ENCODE assay signal across 8 mouse cellular contexts in the genomic region with DNA sequence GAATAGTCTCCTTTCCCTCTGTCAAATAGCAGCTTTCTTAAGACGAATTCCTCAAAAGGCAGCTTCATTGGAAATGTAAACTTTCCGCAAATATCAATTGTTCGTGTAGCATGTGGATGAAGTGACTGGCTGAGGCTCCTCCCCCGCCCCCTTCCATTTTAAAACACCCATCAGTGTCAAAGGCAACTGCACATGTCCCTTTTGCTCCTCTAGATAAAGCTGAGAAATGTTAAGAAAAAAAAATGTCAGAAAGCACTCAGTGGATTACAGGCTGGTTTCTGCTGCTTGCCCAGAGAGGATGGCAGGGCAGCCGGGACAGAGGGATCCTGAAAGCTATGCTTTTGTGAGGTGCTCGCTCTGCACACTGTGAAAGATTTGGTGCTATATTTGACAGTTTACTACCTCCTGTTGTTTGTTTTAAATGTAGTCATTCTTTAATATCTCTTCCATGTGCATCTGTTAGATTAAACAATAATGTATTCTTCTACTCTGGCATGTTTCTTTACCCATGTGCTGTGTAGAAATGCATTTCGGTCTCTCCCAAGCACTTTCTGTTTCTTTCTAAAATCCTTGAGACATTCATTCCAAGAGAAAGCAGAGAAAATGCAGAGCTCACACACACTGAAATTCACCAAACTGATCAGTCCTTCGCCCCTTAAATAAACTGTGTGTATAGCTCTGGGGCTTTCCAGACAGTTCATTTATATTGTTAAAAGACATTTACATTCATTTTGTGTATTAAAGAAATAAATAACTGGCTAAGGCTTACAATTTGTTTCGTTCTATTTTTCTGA.
A peak's percentile ranks its signal among the peaks of the same experiment; 100 is the strongest.
DNase-seq lines count a peak whose midpoint lies in the region; ATAC-seq and TF ChIP-seq lines count a peak whose summit lies in the region.
"Had no signal": no experiment of that assay in that cellular context is flagged by ENCODE, and none has a peak within 500 bp of the region (broad histone marks: within the 10 kb centered on the region; RNA-seq: fewer than 3 reads in every experiment).

No protein-coding gene starts in this region.

- H3K9ac ChIP-seq in hindbrain, embryonic 14.5 days: peak overlapping the region; percentile 48
- peak overlapping the region; percentile 35; the same call in 1 of the 2 replicates for H3K9ac ChIP-seq in neural tube, embryonic 11.5 days (ENCODE audit: low read length)

- ATAC-seq in hindbrain, embryonic 14.5 days (ENCODE audit: low FRiP score): 0 out of 2 replicates have a peak, but pooled peaks have one; percentile 13
- 0 out of 2 replicates have a peak, but pooled peaks have one; percentile 13 for ATAC-seq in neural tube, embryonic 11.5 days (ENCODE audit: insufficient read depth, low FRiP score, low TSS enrichment)

- WGBS in kidney, adult 2 months: 58% methylated on average over 9 of the region's 9 CpGs
- 29% methylated on average over 9 of the region's 9 CpGs for WGBS in hindbrain, embryonic 14.5 days
- 30% methylated on average over 9 of the region's 9 CpGs for WGBS in neural tube, embryonic 11.5 days

- no peaks in the 10 kb centered on the region for H3K9me3 ChIP-seq in hindbrain, embryonic 14.5 days (ENCODE audit: control insufficient read depth, low read length)
- no peaks in the 10 kb centered on the region for H3K9me3 ChIP-seq in neural tube, embryonic 11.5 days (ENCODE audit: control insufficient read depth, low read length)

- H3K27ac ChIP-seq in kidney, adult 2 months (ENCODE audit: insufficient read depth, low read depth, low read length): 0 out of 2 replicates have a peak overlapping the region, but pooled peaks have one; percentile 22
- peak overlapping the region; percentile 82 for H3K27ac ChIP-seq in hindbrain, embryonic 14.5 days
- peak overlapping the region; percentile 11; the same call in 1 of the 2 replicates for H3K27ac ChIP-seq in neural tube, embryonic 11.5 days (ENCODE audit: low read depth, low read length)

- TF ChIP-seq POLR2A in kidney, adult 2 months (IDR thresholded peaks at IDR 0.05; ENCODE audit: low read depth, low read length): no peak

- no peak overlapping the region for H3K4me3 ChIP-seq in kidney, adult 2 months (ENCODE audit: insufficient read depth, low read depth, low read length)
- peak overlapping the region; percentile 1; the same call in 1 of the 2 replicates for H3K4me3 ChIP-seq in hindbrain, embryonic 14.5 days (replicated peaks; ENCODE audit: low read length)
- H3K4me3 ChIP-seq in neural tube, embryonic 11.5 days (ENCODE audit: low read depth, low read length): no peak overlapping the region

- no peak for TF ChIP-seq CTCF in kidney, adult 2 months (conservative IDR thresholded peaks at IDR 0.05; ENCODE audit: insufficient read depth, insufficient read length, low read depth, low read length)

- H3K4me2 ChIP-seq in hindbrain, embryonic 14.5 days (replicated peaks): peak overlapping the region; percentile 43
- peak overlapping the region; percentile 39; the same call in 1 of the 2 replicates for H3K4me2 ChIP-seq in neural tube, embryonic 11.5 days (ENCODE audit: low read depth)

- no peaks in the 10 kb centered on the region for H3K36me3 ChIP-seq in kidney, adult 2 months (ENCODE audit: control insufficient read depth, insufficient read depth, low read length)
- no peaks in the 10 kb centered on the region for H3K36me3 ChIP-seq in hindbrain, embryonic 14.5 days (replicated peaks; ENCODE audit: control insufficient read depth, insufficient read depth)
- no peaks in the 10 kb centered on the region for H3K36me3 ChIP-seq in neural tube, embryonic 11.5 days (ENCODE audit: control insufficient read depth, insufficient read depth, low read length)

- no peaks in the 10 kb centered on the region for H3K4me1 ChIP-seq in kidney, adult 2 months (ENCODE audit: control insufficient read depth, insufficient read depth, low read length)
- H3K4me1 ChIP-seq in hindbrain, embryonic 14.5 days (replicated peaks; ENCODE audit: control insufficient read depth, insufficient read depth, low read length): peaks cover 46% of the 10 kb centered on the region
- H3K4me1 ChIP-seq in neural tube, embryonic 11.5 days (ENCODE audit: control insufficient read depth, insufficient read depth, low read length): peaks cover 39% of the 10 kb centered on the region

- no peaks in the 10 kb centered on the region for H3K27me3 ChIP-seq in kidney, adult 2 months (replicated peaks; ENCODE audit: control insufficient read depth, insufficient read depth, low read length)
- no peaks in the 10 kb centered on the region for H3K27me3 ChIP-seq in hindbrain, embryonic 14.5 days (ENCODE audit: control insufficient read depth, insufficient read depth, low read length)
- H3K27me3 ChIP-seq in neural tube, embryonic 11.5 days (ENCODE audit: control insufficient read depth, insufficient read depth, low read length): no peaks in the 10 kb centered on the region

- DNase-seq in kidney, adult 2 months: no peak
- DNase-seq in kidney, adult 8-10 months: no peak
- peak; percentile 64 to 73 for DNase-seq in cerebellum, postnatal 25 days
- no peak for DNase-seq in hindbrain, embryonic 14.5 days (ENCODE audit: low spot score)
- DNase-seq in neural tube, embryonic 11.5 days (ENCODE audit: low spot score): no peak
- DNase-seq in left cerebral cortex, adult 9 months (ENCODE audit: low spot score in 2 of 2): no peak
- DNase-seq in spleen, adult 12 weeks (ENCODE audit: low spot score): no peak
- DNase-seq: spleen, adult 18-20 months had no signal

Comparison
In these comparisons a context has a peak if more than half of its experiments do, and no peak if none do; other contexts are left out.
1. DNase-seq: peak in cerebellum, postnatal 25 days (2 of 2); none in kidney, adult 2 months (single experiment), kidney, adult 8-10 months (0 of 2), hindbrain, embryonic 14.5 days (single experiment), neural tube, embryonic 11.5 days (single experiment), left cerebral cortex, adult 9 months (0 of 2) and spleen, adult 12 weeks (single experiment).
2. H3K27ac ChIP-seq: peak in every context shown above with its lines; median percentile 82 in hindbrain, embryonic 14.5 days; 22 in kidney, adult 2 months; 11 in neural tube, embryonic 11.5 days.